Comparison of ENCODE assay signal across 23 mouse cellular contexts in the genomic region with DNA sequence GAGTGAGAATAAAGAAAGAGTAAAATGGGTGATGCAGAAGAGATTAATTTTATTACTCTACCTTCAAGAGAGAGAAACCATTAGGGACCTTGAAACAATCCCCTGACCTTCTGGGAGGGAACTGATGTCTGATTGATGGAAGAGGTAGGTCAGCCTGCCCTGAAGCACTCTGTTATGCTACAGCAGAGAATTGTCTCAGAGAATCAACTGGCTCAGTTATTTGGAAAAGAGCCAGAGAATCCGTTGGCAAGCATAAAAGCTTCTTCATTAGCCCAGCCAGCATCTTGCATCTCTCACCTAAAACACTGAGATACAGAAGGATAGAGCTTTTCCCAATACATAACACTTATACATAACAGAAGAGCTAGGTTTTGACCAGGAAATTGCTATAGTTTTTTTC. TPM values are rescaled to one million over a fixed set of nuclear protein-coding genes. Genes with fewer than 3 reads are reported as not detected.
DNase-seq lines count a peak whose midpoint lies in the region; ATAC-seq and TF ChIP-seq lines count a peak whose summit lies in the region.
"Had no signal": no experiment of that assay in that cellular context is flagged by ENCODE, and none has a peak within 500 bp of the region (broad histone marks: within the 10 kb centered on the region; RNA-seq: fewer than 3 reads in every experiment).

No protein-coding gene starts in this region.

- no peak overlapping the region for H3K27ac ChIP-seq in lung, embryonic 14.5 days (ENCODE audit: low read depth)
- H3K27ac ChIP-seq: embryonic facial prominence, embryonic 12.5 days; gastrocnemius, adult 2 months; stomach, embryonic 15.5 days had no signal

- H3K4me2 ChIP-seq in lung, embryonic 14.5 days, result no peak overlapping the region
- H3K4me2 ChIP-seq: embryonic facial prominence, embryonic 12.5 days; stomach, embryonic 15.5 days had no signal

- TF ChIP-seq CTCF in lung, embryonic 14.5 days (IDR thresholded peaks at IDR 0.05; ENCODE audit: low read depth), result no peak

- no peak overlapping the region for H3K4me3 ChIP-seq in lung, embryonic 14.5 days (ENCODE audit: low read depth, low read length)
- H3K4me3 ChIP-seq: embryonic facial prominence, embryonic 12.5 days; erythroblast, embryonic 14.5 days; gastrocnemius, adult 2 months; stomach, embryonic 15.5 days had no signal

- DNase-seq in cerebellum, adult 11-12 months, result peak; percentile 18
- DNase-seq in lung, embryonic 14.5 days, result peak; percentile 30
- no peak for DNase-seq in lung, postnatal 10 days
- DNase-seq in MN1 (ENCODE audit: low spot score), result peak; percentile 60
- DNase-seq in cerebellum, adult 9-11 months, result peak; percentile 45
- no peak for DNase-seq in heart, adult 9 months (ENCODE audit: low spot score in 2 of 2)
- DNase-seq: adrenal gland, postnatal 36 days; gastrocnemius, adult 2 months; heart, adult 11 months; heart, postnatal 4 days; kidney, adult 18-20 months; kidney, postnatal 14 days; liver; liver, postnatal 0 days had no signal

- WGBS in lung, embryonic 14.5 days, result 7% methylated on average over 1 of the region's 1 CpGs

- no peak overlapping the region for H3K9ac ChIP-seq in lung, embryonic 14.5 days
- H3K9ac ChIP-seq: embryonic facial prominence, embryonic 12.5 days; liver, postnatal 0 days; stomach, embryonic 15.5 days had no signal

- H3K4me1 ChIP-seq in lung, embryonic 14.5 days (ENCODE audit: insufficient read depth), result no peaks in the 10 kb centered on the region
- H3K4me1 ChIP-seq: embryonic facial prominence, embryonic 12.5 days; stomach, embryonic 15.5 days had no signal

- no peaks in the 10 kb centered on the region for H3K27me3 ChIP-seq in lung, embryonic 14.5 days (ENCODE audit: insufficient read depth, low read length)
- H3K27me3 ChIP-seq: embryonic facial prominence, embryonic 12.5 days; stomach, embryonic 15.5 days had no signal

- H3K9me3 ChIP-seq in lung, embryonic 14.5 days (ENCODE audit: low read depth, low read length), result no peaks in the 10 kb centered on the region
- H3K9me3 ChIP-seq: embryonic facial prominence, embryonic 12.5 days; G1E; stomach, embryonic 15.5 days had no signal

- ATAC-seq in cerebellum, adult (ENCODE audit: insufficient number of reproducible peaks, low FRiP score, low TSS enrichment), result no peak
- ATAC-seq in lung, embryonic 14.5 days (ENCODE audit: insufficient read depth), result no peak
- no peak for ATAC-seq in erythroid progenitor cell, adult 5-6 weeks (replicated peaks; ENCODE audit: low FRiP score, poor library complexity, severe bottlenecking)
- ATAC-seq: CD4-positive, CD25-positive, alpha-beta regulatory T cell, adult 4 months; liver, postnatal 0 days had no signal

- no peaks in the 10 kb centered on the region for H3K36me3 ChIP-seq in lung, embryonic 14.5 days (ENCODE audit: insufficient read depth)
- H3K36me3 ChIP-seq: embryonic facial prominence, embryonic 12.5 days; G1E; stomach, embryonic 15.5 days had no signal

RNA-seq across cellular contexts. Expression of a gene that starts 26.8 kb away (rescaled TPM):
- 10.9 and 12.4 TPM in 2 replicates for polyA plus RNA-seq in lung, embryonic 14.5 days (2014; fragmentation: Nextera tagmentation; extraction: Ambion mirVana)
- total RNA-seq in erythroid progenitor cell, adult 5-6 weeks (2015; ENCODE audit: low replicate concordance), result not detected in 2 replicates
- 0.77 TPM in 1 of 2 replicates, not detected in the other for total RNA-seq in erythroid progenitor cell, adult 5-6 weeks (2017; ENCODE audit: low replicate concordance)
- total RNA-seq: megakaryocyte-erythroid progenitor cell, adult 5-6 weeks; monocyte, adult 5-6 weeks had no signal
- polyA plus RNA-seq: CD4-positive, CD25-positive, alpha-beta regulatory T cell, adult 4 months; erythroblast, embryonic 14.5 days; G1E had no signal

Comparison
In these comparisons a context has a peak if more than half of its experiments do, and no peak if none do; other contexts are left out.
1. DNase-seq: peak in cerebellum, adult 11-12 months (single experiment), lung, embryonic 14.5 days (single experiment), MN1 (single experiment) and cerebellum, adult 9-11 months (single experiment); none in lung, postnatal 10 days (single experiment) and heart, adult 9 months (0 of 2).